Mouse (Mus musculus) E14TG2a.4 (cell line): Measurements from ENCODE around the gene Lce1h.

Source experiments
- H3K27me3 ChIP-seq: 2 replicates; pipeline ENCODE4 v1.6.1; 2014; ENCODE audit warnings: low read length, control low read depth; ENCODE audit not compliant: insufficient read depth
- H3K36me3 ChIP-seq: 2 replicates; pipeline ENCODE4 v1.6.1; 2014; ENCODE audit warnings: low read length, control low read depth; ENCODE audit not compliant: insufficient read depth
- H3K4me1 ChIP-seq: replicated peaks from 2 replicates; pipeline ENCODE4 v1.6.1; 2014; ENCODE audit warnings: low read depth, low read length, control low read depth
- H3K4me3 ChIP-seq: replicated peaks from 2 replicates; pipeline ENCODE4 v1.5.1; 2014; ENCODE audit warnings: mild to moderate bottlenecking, low read length
- H3K9me3 ChIP-seq: 2 replicates; pipeline ENCODE4 v1.6.1; 2014; ENCODE audit warnings: low read length, control low read depth
- CTCF ChIP-seq: conservative IDR thresholded peaks from 2 replicates; pipeline ENCODE4 v1.5.1; 2014; ENCODE audit warnings: low read length
- NANOG ChIP-seq: IDR thresholded peaks from 2 replicates; pipeline ENCODE4 v1.6.1; 2014; ENCODE audit warnings: borderline replicate concordance, low read length, mixed read lengths
- POU5F1 ChIP-seq: IDR thresholded peaks from 2 replicates; pipeline ENCODE4 v1.6.1; 2014; ENCODE audit warnings: low read length, borderline replicate concordance

Gene Lce1h

DNA sequence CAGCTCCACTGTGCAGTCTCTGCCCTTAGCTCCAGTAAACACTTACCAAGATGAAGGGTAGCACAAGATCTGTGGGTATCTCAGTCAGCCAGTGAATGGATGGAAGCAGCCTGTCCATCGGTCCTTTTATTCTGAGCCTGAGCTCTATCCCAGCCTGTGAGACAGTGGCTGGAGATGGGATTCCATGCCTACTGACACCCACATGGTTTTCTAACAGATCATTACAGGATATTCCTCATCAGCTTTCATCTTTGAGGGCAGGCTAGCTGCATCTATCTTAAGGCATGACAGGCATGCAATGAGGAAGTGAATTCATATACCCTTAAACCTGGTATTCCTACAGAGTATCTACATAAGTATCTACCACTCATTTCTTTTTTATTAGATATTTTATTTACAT is at the start of gene Lce1h:
Gene Lce1h (minus strand): TSS at position 101 of the 400 bp plus-strand sequence.
- Histone ChIP-seq H3K4me1 (no peaks in the 10 kb centered on the region), H3K9me3 (no peaks in the 10 kb centered on the region), H3K36me3 (no peaks in the 10 kb centered on the region), H3K4me3 (no peak within 1 kb of the TSS), H3K27me3 (no peaks in the 10 kb centered on the region)
- TF ChIP-seq POU5F1 (no peak), NANOG (no peak), CTCF (no peak)

DNA sequence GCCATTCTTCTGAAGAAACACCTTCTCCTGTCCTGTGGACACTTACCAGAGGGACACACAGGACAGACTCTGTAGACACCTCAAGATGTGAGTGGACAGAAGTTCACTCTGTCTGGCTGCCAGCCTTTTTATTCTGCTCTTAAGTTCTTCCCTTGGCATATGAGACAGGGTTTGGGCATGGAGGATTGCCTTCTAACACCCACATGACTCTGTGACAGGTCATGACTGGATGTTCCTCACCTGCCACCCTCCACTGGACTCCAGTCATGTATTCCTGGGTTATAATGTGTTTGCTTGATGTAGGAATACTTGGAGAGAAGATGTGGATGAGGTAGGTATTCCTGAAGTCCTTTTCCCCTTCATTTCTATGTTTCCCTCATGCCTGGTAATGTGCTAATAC is 42.9 kb upstream of the Lce1h start, which contains the start of gene Lce1k:
Gene Lce1k (minus strand): TSS at position 101 of the 400 bp plus-strand sequence.
- TF ChIP-seq POU5F1, result no peak
- no peak for TF ChIP-seq NANOG
- no peak for TF ChIP-seq CTCF
- Histone ChIP-seq H3K27me3 (no peaks in the 10 kb centered on the region), H3K36me3 (no peaks in the 10 kb centered on the region), H3K9me3 (peaks cover 2% of the 10 kb centered on the region), H3K4me3 (no peak within 1 kb of the TSS), H3K4me1 (no peaks in the 10 kb centered on the region; the same call in 1 of the 2 replicates)

DNA sequence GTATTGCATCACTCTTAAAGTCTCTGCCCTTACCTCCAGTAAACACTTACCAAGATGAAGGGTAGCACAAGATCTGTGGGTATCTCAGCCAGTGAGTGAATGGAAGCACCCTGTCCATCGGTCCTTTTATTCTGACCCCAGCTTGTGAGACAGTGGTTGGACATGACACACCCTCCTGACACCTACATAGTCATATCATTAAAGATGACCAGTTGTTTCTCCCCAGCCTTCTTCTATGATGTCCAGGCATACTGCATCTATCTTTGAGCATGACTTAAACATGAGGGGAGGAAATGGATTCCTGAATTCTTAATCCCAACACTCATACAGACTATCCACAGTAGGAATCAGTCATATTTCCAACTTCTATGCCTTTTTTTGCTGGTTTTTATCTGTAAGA is 25.5 kb upstream of the Lce1h start, which contains the start of gene Lce1j:
Gene Lce1j (minus strand): TSS at position 101 of the 400 bp plus-strand sequence.
- no peaks in the 10 kb centered on the region for H3K9me3 ChIP-seq
- H3K27me3 ChIP-seq, result no peaks in the 10 kb centered on the region
- TF ChIP-seq POU5F1, result no peak
- no peak for TF ChIP-seq NANOG
- TF ChIP-seq CTCF, result no peak

DNA sequence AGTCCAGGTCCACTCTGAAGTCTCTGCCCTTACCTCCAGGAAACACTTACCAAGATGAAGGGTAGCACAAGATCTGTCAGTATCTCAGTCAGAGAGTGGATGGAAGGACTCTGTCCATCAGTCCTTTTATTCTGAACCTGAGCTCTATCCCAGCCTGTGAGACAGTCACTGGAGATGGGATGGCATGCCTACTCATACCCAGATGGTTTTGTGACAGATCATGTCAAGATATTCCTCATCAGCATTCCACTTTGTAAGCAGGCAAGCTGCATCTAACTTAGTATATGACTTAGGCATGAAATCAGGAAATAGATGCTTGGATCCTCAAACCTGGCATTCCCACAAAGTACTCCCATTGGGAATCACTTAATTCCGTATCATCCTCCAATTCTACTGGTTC is 13.9 kb upstream of the Lce1h start, which contains the start of gene Lce1i:
Gene Lce1i (minus strand): TSS at position 101 of the 400 bp plus-strand sequence.
- Histone ChIP-seq H3K4me3 (no peak within 1 kb of the TSS), H3K4me1 (no peaks in the 10 kb centered on the region), H3K9me3 (no peaks in the 10 kb centered on the region), H3K27me3 (no peaks in the 10 kb centered on the region), H3K36me3 (no peaks in the 10 kb centered on the region)
- TF ChIP-seq CTCF (no peak), POU5F1 (no peak), NANOG (no peak)

More for the DNA sequence above, 25.5 kb upstream of the Lce1h start, which contains the start of gene Lce1j:
- no peaks in the 10 kb centered on the region for H3K4me1 ChIP-seq
- H3K36me3 ChIP-seq, result no peaks in the 10 kb centered on the region
- no peak within 1 kb of the TSS for H3K4me3 ChIP-seq

DNA sequence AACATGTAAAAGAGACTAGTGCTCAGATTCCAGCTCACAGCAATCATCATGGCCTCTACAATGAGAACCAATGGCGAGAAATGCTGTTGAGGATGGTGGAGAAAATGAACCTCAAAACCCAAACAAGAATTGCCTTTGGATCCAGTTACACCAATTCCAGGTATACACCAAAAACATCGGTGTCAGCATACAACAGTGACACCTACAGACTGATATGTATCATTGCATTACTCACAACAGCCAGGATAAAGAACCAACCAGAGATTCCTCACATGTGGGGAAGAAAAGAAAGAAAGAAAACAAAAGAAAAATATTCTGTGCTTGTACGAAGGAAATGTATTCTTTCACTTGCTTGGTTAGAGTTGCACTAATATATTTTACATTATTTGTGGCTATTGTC is 6.7 kb upstream of the Lce1h start:
- Histone ChIP-seq H3K27me3 (no peaks in the 10 kb centered on the region), H3K9me3 (no peaks in the 10 kb centered on the region), H3K4me3 (no peak overlapping the region), H3K36me3 (no peaks in the 10 kb centered on the region), H3K4me1 (no peaks in the 10 kb centered on the region)
- no peak for TF ChIP-seq POU5F1
- TF ChIP-seq NANOG, result no peak
- peak; percentile 66 for TF ChIP-seq CTCF

DNA sequence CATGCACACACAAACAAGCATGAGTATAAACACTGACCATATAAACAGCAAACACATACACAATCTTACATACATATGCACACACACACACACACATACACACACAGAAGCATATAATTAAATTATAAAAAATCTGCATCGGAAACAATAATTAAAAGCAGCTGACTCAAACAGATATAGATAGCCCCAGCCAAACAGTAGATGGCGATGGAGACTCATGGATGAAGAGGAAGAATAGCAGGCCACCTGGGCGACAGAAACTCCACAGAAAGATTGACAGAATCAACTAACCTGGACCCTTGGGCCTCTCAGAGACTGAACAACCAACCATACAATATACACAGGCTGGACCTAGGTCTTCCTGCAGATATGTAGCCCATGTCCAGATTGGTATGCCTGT is 11.7 kb downstream of the Lce1h start:
- no peaks in the 10 kb centered on the region for H3K36me3 ChIP-seq
- TF ChIP-seq POU5F1 (no peak), NANOG (no peak), CTCF (peak; percentile 38)
- H3K9me3 ChIP-seq, result no peaks in the 10 kb centered on the region
- no peaks in the 10 kb centered on the region for H3K27me3 ChIP-seq
- no peak overlapping the region for H3K4me3 ChIP-seq
- no peaks in the 10 kb centered on the region for H3K4me1 ChIP-seq

DNA sequence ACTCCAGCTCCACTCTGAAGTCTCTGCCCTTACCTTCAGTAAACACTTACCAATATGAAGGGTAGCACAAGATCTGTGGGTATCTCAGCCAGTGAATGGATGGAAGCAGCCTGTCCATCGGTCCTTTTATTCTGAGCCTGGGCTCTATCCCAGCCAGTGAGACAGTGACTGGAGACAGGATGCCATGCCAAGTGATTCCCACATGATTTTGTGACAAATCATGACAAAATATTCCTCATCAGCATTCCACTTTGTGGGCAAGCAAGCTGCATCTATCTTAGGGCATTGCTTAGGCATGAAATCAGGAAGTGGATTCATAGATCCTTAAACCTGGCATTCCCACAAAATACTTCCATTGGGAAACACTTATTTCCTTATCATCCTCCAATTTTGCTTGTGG is 12.6 kb downstream of the Lce1h start, which contains the start of gene Lce1g:
Gene Lce1g (minus strand): TSS at position 101 of the 400 bp plus-strand sequence.
- Histone ChIP-seq H3K9me3 (no peaks in the 10 kb centered on the region), H3K27me3 (no peaks in the 10 kb centered on the region), H3K4me1 (no peaks in the 10 kb centered on the region), H3K36me3 (no peaks in the 10 kb centered on the region), H3K4me3 (no peak within 1 kb of the TSS)
- TF ChIP-seq CTCF (no peak), NANOG (no peak), POU5F1 (no peak)

DNA sequence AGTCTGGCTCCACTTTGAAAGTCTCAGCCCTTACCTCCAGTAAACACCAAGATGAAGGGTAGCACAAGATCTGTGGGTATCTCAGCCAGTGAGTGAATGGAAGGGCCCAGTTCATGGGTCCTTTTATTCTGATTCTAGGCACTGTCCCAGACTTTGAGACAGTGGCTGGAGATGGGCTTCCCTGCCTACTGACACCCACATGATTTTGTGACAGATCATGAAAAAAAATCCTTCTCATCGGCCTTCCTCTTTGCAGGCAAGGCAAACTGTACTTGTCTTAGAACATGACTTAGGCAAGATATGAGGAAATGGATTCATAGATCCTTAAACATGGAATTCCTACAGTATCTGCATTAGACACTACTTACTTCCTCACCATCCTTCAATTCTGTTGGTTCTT is 25.9 kb downstream of the Lce1h start, which contains the start of gene Gm38119:
Gene Gm38119 (minus strand): TSS at position 101 of the 400 bp plus-strand sequence.
- no peaks in the 10 kb centered on the region for H3K27me3 ChIP-seq
- TF ChIP-seq POU5F1 (no peak), CTCF (no peak), NANOG (no peak)
- no peaks in the 10 kb centered on the region for H3K4me1 ChIP-seq
- H3K4me3 ChIP-seq, result no peak within 1 kb of the TSS
- H3K9me3 ChIP-seq, result no peaks in the 10 kb centered on the region
- H3K36me3 ChIP-seq, result no peaks in the 10 kb centered on the region

DNA sequence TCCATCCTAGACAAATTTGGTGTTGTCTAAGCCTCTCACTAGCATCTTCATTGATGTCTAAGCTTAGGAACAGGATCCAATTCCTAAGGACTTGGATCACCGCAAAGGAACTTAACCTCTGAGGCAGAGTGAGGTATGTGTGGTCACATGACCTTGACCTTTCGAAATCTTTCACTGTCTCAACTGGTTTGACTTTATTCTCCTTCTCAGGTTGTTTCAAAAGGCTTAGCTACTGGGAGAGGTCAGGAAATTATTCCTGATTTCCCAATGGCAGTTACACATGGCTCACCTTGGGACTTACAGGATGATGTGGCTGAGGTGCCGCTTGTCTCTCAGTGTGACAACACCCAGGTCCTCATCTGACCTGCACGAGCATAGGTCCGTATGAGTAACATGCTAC is 42.2 kb downstream of the Lce1h start:
- H3K4me1 ChIP-seq, result no peaks in the 10 kb centered on the region
- no peaks in the 10 kb centered on the region for H3K9me3 ChIP-seq
- H3K27me3 ChIP-seq, result no peaks in the 10 kb centered on the region
- TF ChIP-seq POU5F1 (no peak), CTCF (no peak), NANOG (no peak)
- H3K36me3 ChIP-seq, result no peaks in the 10 kb centered on the region
- H3K4me3 ChIP-seq, result no peak overlapping the region

DNA sequence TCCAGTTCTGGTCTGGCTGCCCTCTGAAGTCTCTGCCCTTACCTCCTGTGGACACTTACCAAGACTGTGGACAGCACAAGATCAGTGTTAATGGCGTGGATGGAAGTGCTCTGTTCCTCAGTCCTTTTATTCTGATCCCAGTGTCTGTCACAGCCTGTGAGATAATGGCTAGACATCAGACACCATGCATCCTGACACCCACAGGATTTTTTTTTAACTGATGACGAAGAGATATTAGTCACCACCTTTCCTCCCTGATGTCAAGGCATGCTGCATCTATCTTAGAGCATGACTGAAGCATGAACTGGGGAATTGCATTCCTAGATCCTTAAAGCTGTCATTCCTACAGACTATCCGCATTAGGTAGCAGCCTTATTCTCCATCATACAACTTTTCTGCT is 44.6 kb downstream of the Lce1h start, which contains the start of gene Lce1f:
Gene Lce1f (minus strand): TSS at position 101 of the 400 bp plus-strand sequence.
- TF ChIP-seq POU5F1 (no peak), NANOG (no peak), CTCF (no peak)
- no peaks in the 10 kb centered on the region for H3K27me3 ChIP-seq
- no peaks in the 10 kb centered on the region for H3K9me3 ChIP-seq
- H3K36me3 ChIP-seq, result no peaks in the 10 kb centered on the region
- no peak within 1 kb of the TSS for H3K4me3 ChIP-seq
- H3K4me1 ChIP-seq, result no peaks in the 10 kb centered on the region
